Mouse (Mus musculus): ENCODE results near the gene Sh3glb2. TPM values are rescaled to one million over a fixed set of nuclear protein-coding genes. Genes with fewer than 3 reads are reported as not detected.

Gene Sh3glb2
- polyA plus RNA-seq, 1 experiment: 108 TPM

Other genes starting within 250 kb of the Sh3glb2 start
- 22.8 and 34.4 TPM in 2 replicates for gene Zer1, start 234.8 kb downstream of the Sh3glb2 start, polyA plus RNA-seq (2012; rRNA removed)
- 69.9 and 88.8 TPM in 2 replicates for gene Tbc1d13, start 225.6 kb downstream of the Sh3glb2 start, polyA plus RNA-seq (2012; rRNA removed)
- 33.5 and 42.0 TPM in 2 replicates for gene Endog, start 187.8 kb downstream of the Sh3glb2 start, polyA plus RNA-seq (2012; rRNA removed)
- gene Spout1, start 180.9 kb downstream of the Sh3glb2 start, polyA plus RNA-seq (2012; rRNA removed): 25.4 and 26.4 TPM in 2 replicates
- gene Kyat1, start 153.5 kb downstream of the Sh3glb2 start, polyA plus RNA-seq (2012; rRNA removed): 19.6 and 53.2 TPM in 2 replicates
- gene Lrrc8a, start 121.6 kb downstream of the Sh3glb2 start, polyA plus RNA-seq (2012; rRNA removed): 19.3 and 25.5 TPM in 2 replicates
- gene Gm28035, start 118.8 kb downstream of the Sh3glb2 start, polyA plus RNA-seq (2012; rRNA removed): 0.17 and 3.9 TPM in 2 replicates
- gene Phyhd1, start 93.1 kb downstream of the Sh3glb2 start, polyA plus RNA-seq (2012; rRNA removed): 8.0 and 9.5 TPM in 2 replicates
- not detected in 2 replicates for gene Gm28038, start 78.3 kb downstream of the Sh3glb2 start, polyA plus RNA-seq (2012; rRNA removed)
- 16.9 and 21.0 TPM in 2 replicates for gene Dolk, start 73.0 kb downstream of the Sh3glb2 start, polyA plus RNA-seq (2012; rRNA removed)
- 21.9 and 25.8 TPM in 2 replicates for gene Nup188, start 72.9 kb downstream of the Sh3glb2 start, polyA plus RNA-seq (2012; rRNA removed)
- gene Miga2, start 4.9 kb upstream of the Sh3glb2 start, polyA plus RNA-seq (2012; rRNA removed): 27.7 and 46.6 TPM in 2 replicates
- gene Dolpp1, start 32.9 kb upstream of the Sh3glb2 start, polyA plus RNA-seq (2012; rRNA removed): 129 and 145 TPM in 2 replicates
- 45.4 and 98.7 TPM in 2 replicates for gene Crat, start 56.5 kb upstream of the Sh3glb2 start, polyA plus RNA-seq (2012; rRNA removed)
- 113 and 116 TPM in 2 replicates for gene Ptpa, start 56.7 kb upstream of the Sh3glb2 start, polyA plus RNA-seq (2012; rRNA removed)
- gene Ier5l, start 114.9 kb upstream of the Sh3glb2 start, polyA plus RNA-seq (2012; rRNA removed): 3.0 and 3.5 TPM in 2 replicates
- 0.19 and 0.38 TPM in 2 replicates for gene Cstad, start 235.7 kb upstream of the Sh3glb2 start, polyA plus RNA-seq (2012; rRNA removed)

Data from large intestine, adult 2 months (tissue).